Mouse (Mus musculus): ENCODE measurements around the gene Olfr194.
"Not testable (repeated sequence)": the region's sequence is repeated elsewhere in the genome, so short reads cannot be mapped to it uniquely, and the experiment has no call there.

GRCm38 (mm10) chr16:59108522-59108921 lies 12.3 kb downstream of the Olfr194 start:
- TF ChIP-seq CTCF (IDR thresholded peaks at IDR 0.05; ENCODE audit: low read depth, low read length); POLR2A (IDR thresholded peaks at IDR 0.05; ENCODE audit: borderline replicate concordance, low read depth, low read length): not testable (repeated sequence)
